Mouse (Mus musculus) gastrocnemius, postnatal 10 days (tissue): ENCODE measurements around the gene Vmn2r96. TPM values are rescaled to one million over a fixed set of nuclear protein-coding genes. Genes with fewer than 3 reads are reported as not detected.
"Not testable (repeated sequence)": the region's sequence is repeated elsewhere in the genome, so short reads cannot be mapped to it uniquely, and the experiment has no call there.

ENCODE experiments used
- DNase-seq: peaks from one replicate; pipeline ENCODE4 v3.0.0; 2021; ENCODE audit warnings: mixed read lengths
- long read RNA-seq, 2 experiments: library from polyadenylated mRNA; stranded (forward); transcript quantifications; one replicate each; pipeline ENCODE4 v2.0.0; 2021
- total RNA-seq, 2 experiments: library from RNA; stranded (reverse); gene quantifications; 2 replicates each; pipeline ENCODE4 v1.2.3; 2021

The Vmn2r96 gene
- total RNA-seq = not detected
- long read RNA-seq, experiment 1 = 0 reads
- long read RNA-seq, experiment 2 = 0 reads

DNA sequence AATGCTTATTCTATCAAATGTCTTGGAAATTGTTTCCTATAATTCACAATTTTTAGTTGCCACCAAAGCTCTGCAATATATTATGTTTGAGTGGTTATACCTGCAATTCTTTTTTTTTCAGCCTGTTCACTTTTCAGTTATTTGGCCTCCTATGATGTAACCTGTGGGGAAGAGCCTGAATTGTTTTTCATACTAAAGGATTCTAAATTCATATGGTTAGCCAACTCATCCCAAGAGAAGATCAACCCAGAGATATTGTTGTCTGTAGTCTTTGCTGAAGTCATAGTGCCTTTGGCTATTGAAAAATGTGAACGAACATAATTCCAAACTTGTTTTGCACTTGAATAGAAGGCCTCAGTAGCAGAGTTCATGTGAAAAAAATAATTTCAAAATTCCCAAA lies at the start of gene Vmn2r96:
Vmn2r96 (plus strand) TSS at position 301 of the 400 bp plus-strand sequence.
- not testable (repeated sequence) for DNase-seq

DNA sequence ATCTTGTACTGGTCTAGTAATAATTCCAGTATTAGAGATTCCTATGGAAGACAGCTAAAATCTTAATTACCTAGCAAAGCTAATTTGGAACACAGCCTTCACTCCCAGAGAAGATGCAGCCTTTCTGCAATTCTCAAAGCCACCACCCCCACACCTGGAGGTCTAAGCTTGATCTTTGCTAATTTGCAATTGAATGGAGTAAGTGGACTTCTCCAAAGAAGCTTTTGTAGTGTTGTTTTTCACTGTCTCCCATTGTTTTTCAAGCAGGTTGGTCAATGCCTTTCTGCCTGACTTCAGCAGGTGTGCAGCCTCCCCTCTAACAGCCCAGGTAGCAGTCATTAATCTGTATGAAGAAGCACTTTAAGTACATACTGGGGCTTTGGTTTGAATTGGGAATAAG lies 49.6 kb upstream of the Vmn2r96 start:
- no peak for DNase-seq

DNA sequence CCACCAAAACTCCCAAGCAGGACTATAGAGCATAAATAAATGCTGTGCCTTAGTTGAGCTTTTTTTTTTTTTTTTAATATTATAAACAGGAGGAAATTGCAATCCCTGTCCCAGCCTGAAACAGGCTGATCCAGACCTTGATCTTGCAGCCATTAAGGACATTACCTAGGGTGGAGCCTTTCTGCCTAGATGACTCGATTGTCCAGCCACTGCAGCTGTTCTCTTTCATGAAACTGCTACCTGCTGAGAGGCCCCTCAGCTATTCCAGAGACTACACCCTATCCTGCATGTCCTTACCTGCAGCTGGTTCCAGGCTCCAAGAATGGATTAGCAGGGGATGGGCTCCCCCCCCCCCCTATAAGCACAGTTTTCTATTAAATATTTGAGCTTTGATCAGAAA lies 49.0 kb upstream of the Vmn2r96 start:
- no peak for DNase-seq

DNA sequence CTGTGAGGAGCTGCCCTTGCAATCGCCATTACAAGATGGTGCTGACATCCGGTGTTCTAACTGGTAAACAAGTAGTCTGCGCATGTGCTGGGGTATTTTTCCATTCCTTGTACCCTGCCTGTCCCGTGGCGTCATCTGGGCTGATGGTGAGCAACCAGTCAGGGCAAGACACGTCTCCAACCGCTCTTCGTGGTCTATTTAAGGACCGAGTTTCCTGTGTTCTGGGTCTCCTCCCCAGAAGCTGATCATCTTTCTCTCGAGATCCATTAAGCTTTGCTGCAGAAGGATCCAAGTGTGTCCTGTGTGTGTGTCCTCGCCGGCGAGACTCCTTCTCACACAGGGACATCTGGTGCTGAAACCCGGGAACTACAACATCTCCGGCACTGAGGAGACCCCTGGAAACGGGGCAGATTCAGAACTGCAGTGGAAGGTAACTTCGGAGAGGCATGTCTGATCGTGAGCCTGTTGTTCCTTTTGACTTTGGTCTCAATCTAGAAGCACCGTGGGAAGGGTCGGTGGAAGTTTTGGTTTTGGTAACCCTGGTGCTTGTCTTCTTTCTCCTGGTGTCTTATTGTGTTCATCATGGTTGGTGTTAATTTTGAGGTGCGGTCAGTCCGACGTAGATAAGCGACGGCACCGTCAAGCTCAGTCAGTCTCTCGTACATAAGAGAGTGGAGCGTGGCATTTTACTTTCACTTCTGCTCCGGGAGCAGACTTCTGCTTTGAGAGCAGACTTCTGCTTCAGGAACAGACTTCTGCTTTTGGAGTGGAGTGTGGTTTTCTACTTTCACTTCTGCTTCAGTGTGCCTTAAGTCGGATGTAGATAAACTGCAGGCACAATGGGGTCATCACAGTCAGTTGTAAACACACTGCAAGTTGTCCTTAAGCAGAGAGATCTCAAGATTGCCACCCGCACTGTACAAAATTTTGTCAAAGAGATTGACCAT lies 14.5 kb upstream of the Vmn2r96 start:
- DNase-seq = not testable (repeated sequence)

DNA sequence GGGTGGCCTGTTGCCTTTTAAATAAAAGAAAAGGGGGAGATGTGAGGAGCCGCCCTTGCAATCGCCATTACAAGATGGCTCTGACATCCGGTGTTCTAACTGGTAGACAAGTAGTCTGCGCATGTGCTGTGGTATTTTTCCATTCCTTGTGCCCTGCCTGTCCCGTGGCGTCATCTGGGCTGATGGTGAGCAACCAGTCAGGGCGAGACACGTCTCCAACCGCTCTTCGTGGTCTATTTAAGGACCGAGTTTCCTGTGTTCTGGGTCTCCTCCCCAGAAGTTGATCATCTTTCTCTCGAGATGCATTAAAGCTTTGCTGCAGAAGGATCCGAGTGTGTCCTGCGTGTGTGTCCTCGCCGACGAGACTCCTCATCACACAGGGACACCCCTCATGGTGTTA lies 6.8 kb upstream of the Vmn2r96 start:
- DNase-seq = not testable (repeated sequence)

DNA sequence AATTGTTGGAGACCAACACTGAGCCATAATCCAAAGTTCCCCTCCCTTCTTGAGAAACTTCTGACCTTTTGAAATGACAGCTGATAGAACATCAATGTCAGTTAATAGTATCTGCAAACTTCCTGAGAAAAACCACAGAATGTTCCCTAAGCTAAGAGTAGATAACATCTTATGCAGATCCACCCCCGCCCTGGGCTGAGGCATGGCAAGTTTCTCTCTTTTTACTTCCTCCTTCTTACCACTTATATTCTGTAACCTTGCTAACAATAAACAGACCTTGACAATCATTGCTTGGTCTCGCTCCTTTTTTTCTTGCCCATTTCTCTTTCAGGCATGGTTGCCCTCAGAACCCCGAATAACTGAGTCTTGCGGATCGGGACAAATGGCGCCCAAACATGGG lies 42.2 kb downstream of the Vmn2r96 start:
- not testable (repeated sequence) for DNase-seq

DNA sequence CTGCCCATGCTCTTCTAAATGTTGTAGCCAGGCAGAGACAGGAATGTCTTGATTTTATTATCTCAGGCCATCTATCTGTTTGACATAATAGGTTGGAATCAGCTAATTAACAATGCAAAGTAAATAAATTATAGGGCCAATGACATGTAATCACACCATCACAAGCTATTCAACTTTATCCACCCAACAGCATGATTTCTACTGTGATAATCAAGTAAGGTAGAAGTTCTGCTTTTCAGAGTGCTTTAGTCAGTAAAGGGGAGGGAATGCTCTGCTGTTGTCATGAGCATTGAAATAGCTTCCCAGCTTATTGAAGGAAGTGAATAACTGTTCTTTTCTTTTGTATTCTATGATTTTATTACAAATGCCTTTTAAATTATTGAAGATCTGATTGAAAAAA lies 53.6 kb downstream of the Vmn2r96 start:
- no peak for DNase-seq

Other genes with a start within 250 kb of the Vmn2r96 start
- gene Vmn2r95, start 149.1 kb upstream of the Vmn2r96 start, total RNA-seq = not detected